Mouse (Mus musculus) brain, embryonic 14.5 days (tissue): ENCODE measurements at regions not wholly inside any gene's neighbourhood (a gene's known extent, or its start where the extent isn't known, plus 50 kb on each side); places are given as distances from the start of the nearest gene placed in this dataset.

ENCODE experiments used
- DNase-seq: peaks from one replicate; pipeline ENCODE4 v3.0.0-alpha.2; 2011; ENCODE audit warnings: low read depth
- CTCF ChIP-seq: fragments of 200-500 bp; IDR thresholded peaks from 2 replicates; pipeline ENCODE4 v1.5.1; 2012; ENCODE audit warnings: inconsistent platforms, mild to moderate bottlenecking, moderate library complexity, borderline replicate concordance; ENCODE audit not compliant: insufficient read depth, insufficient read length; ENCODE audit errors: extremely low read depth
- POLR2A ChIP-seq: fragments of 200-500 bp; IDR thresholded peaks from 2 replicates; pipeline ENCODE4 v1.6.1; 2012; ENCODE audit warnings: mild to moderate bottlenecking, inconsistent platforms, borderline replicate concordance; ENCODE audit not compliant: poor library complexity, insufficient read depth, insufficient read length, severe bottlenecking; ENCODE audit errors: extremely low read depth

- no peak for DNase-seq
- TF ChIP-seq POLR2A = no peak
- no peak for TF ChIP-seq CTCF
Measured at GRCm38 (mm10) chr14:33841821-33842220, 81.6 kb upstream of the Gdf10 start.

GRCm38 (mm10) chr14:33853499-33853898 is 69.9 kb upstream of the Gdf10 start:
- TF ChIP-seq CTCF (no peak), POLR2A (no peak)
- no peak for DNase-seq

DNA sequence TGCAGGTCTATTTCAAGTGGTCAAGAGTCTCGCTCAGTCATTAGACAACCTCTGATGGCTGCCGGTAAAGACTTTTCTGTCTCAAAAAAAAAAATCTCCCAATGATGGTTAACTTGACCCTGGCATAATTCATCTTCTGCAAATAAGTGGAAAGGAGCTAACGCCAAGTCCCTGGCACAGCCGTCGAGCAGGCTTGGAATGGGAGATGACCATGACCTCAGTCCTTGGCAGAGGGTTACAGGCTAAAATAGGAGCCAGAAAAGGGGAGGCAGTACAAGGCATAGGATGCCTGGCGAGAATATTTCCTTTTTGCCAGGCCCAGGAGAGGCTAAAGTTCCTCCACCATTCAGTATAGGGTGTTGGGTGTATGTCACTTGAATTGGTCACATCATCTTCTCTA is 69.2 kb upstream of the Gdf10 start:
- DNase-seq = no peak
- TF ChIP-seq POLR2A (no peak), CTCF (no peak)

GRCm38 (mm10) chr14:33856992-33857391 is 66.4 kb upstream of the Gdf10 start:
- no peak for TF ChIP-seq POLR2A
- TF ChIP-seq CTCF = no peak
- DNase-seq = no peak

- TF ChIP-seq POLR2A (no peak), CTCF (no peak)
- no peak for DNase-seq
Measured at GRCm38 (mm10) chr14:33864796-33865195, 58.6 kb upstream of the Gdf10 start.

- DNase-seq = no peak
- TF ChIP-seq POLR2A (no peak), CTCF (no peak)
Measured at GRCm38 (mm10) chr14:33865746-33866145, 57.6 kb upstream of the Gdf10 start.

DNA sequence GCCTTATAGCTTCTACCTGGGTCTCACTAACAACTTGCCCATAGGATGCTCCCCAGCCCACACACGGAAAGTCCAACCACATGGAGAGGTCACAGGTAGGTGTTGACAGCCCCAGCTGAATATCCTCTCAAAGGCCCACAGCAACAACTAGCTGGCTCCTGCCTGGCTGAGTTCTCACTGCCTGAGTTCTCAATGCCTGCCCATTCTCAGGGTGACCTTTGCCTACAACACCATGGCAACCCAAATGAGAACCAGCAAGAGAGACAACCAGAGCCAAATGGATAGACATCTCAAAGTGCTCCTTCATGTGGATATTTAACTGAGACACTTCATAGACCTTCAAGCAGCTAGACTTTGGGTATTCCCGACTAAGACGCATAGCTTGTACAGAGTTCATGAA is 55.7 kb upstream of the Gdf10 start:
- DNase-seq = no peak
- TF ChIP-seq POLR2A = no peak
- TF ChIP-seq CTCF = no peak
